Mouse (Mus musculus) liver, embryonic 13.5 days (tissue): ENCODE measurements at regions not wholly inside any gene's neighbourhood (a gene's known extent, or its start where the extent isn't known, plus 50 kb on each side); places are given as distances from the start of the nearest gene placed in this dataset.

Experiments used
- ATAC-seq: fragments of 200-750 bp; cut with Nextera tagmentation; 2 replicates; pipeline ENCODE4 v1.8.0; 2017; ENCODE audit warnings: low read depth, mild to moderate bottlenecking, moderate number of reproducible peaks, moderate library complexity
- DNase-seq: peaks from one replicate; pipeline ENCODE4 v3.0.0; 2022
- H3K27ac ChIP-seq: fragments of 300-500 bp; sonication (generic); 2 replicates; pipeline ENCODE4 v1.5.1; 2015; ENCODE audit warnings: moderate library complexity, mild to moderate bottlenecking, inconsistent platforms
- H3K27me3 ChIP-seq: fragments of 300-500 bp; sonication (generic); 2 replicates; pipeline ENCODE4 v1.6.1; 2015; ENCODE audit warnings: mild to moderate bottlenecking, inconsistent platforms
- H3K36me3 ChIP-seq: fragments of 300-500 bp; sonication (generic); 2 replicates; pipeline ENCODE4 v1.6.1; 2015; ENCODE audit warnings: mild to moderate bottlenecking, inconsistent platforms
- H3K4me1 ChIP-seq: fragments of 300-500 bp; sonication (generic); replicated peaks from 2 replicates; pipeline ENCODE4 v1.6.1; 2015; ENCODE audit warnings: inconsistent platforms
- H3K4me2 ChIP-seq: fragments of 300-500 bp; sonication (generic); 2 replicates; pipeline ENCODE4 v1.6.1; 2015; ENCODE audit warnings: inconsistent platforms, mild to moderate bottlenecking, moderate library complexity
- H3K4me3 ChIP-seq: fragments of 300-500 bp; sonication (generic); replicated peaks from 2 replicates; pipeline ENCODE4 v1.5.1; 2015; ENCODE audit warnings: mild to moderate bottlenecking, inconsistent platforms
- H3K9ac ChIP-seq: fragments of 300-500 bp; sonication (generic); 2 replicates; pipeline ENCODE4 v1.6.1; 2015; ENCODE audit warnings: mild to moderate bottlenecking, inconsistent platforms
- H3K9me3 ChIP-seq: fragments of 300-500 bp; sonication (generic); replicated peaks from 2 replicates; pipeline ENCODE4 v1.6.1; 2016; ENCODE audit warnings: inconsistent platforms
- WGBS: fragments of 180-500 bp; shearing (Covaris S2); methylation state at CpG from one replicate; pipeline ENCODE4 v1.1.7; 2015; ENCODE audit not compliant: insufficient replicate concordance; 5-methylcytosine and 5-hydroxymethylcytosine counted together

- ATAC-seq (peak; percentile 53), DNase-seq (peak; percentile 32)
- Histone ChIP-seq H3K9ac (peak overlapping the region; percentile 91), H3K4me1 (peaks cover 29% of the 10 kb centered on the region), H3K27ac (peak overlapping the region; percentile 85), H3K4me2 (peak overlapping the region; percentile 93), H3K36me3 (no peaks in the 10 kb centered on the region), H3K4me3 (peak overlapping the region; percentile 91), H3K27me3 (no peaks in the 10 kb centered on the region), H3K9me3 (no peaks in the 10 kb centered on the region)
- under 1% methylated on average over 82 of the region's 121 CpGs for WGBS
Observed at GRCm38 (mm10) chr15:68362081-68363057, 1861.7 kb upstream of the Lrrc6 start.

- ATAC-seq (no peak), DNase-seq (no peak)
- Histone ChIP-seq H3K4me1 (peaks cover 29% of the 10 kb centered on the region), H3K9ac (peak overlapping the region; percentile 91), H3K4me2 (peak overlapping the region; percentile 93), H3K27me3 (no peaks in the 10 kb centered on the region), H3K36me3 (no peaks in the 10 kb centered on the region), H3K4me3 (peak overlapping the region; percentile 91), H3K9me3 (no peaks in the 10 kb centered on the region), H3K27ac (peak overlapping the region; percentile 85)
- WGBS, result 27% methylated on average over 6 of the region's 6 CpGs
Observed at GRCm38 (mm10) chr15:68360956-68361908, 1860.5 kb upstream of the Lrrc6 start.

- 62% methylated on average over 3 of the region's 3 CpGs for WGBS
- no peaks in the 10 kb centered on the region for H3K36me3 ChIP-seq
- H3K4me3 ChIP-seq, result no peak overlapping the region
- no peak overlapping the region for H3K9ac ChIP-seq
- no peak overlapping the region for H3K27ac ChIP-seq
- no peaks in the 10 kb centered on the region for H3K9me3 ChIP-seq
- DNase-seq, result no peak
- no peak for ATAC-seq
- H3K4me1 ChIP-seq, result peaks cover 29% of the 10 kb centered on the region
- no peaks in the 10 kb centered on the region for H3K27me3 ChIP-seq
- H3K4me2 ChIP-seq, result no peak overlapping the region
Observed at GRCm38 (mm10) chr15:68359496-68359895, 1858.8 kb upstream of the Lrrc6 start.

- no peaks in the 10 kb centered on the region for H3K27me3 ChIP-seq
- ATAC-seq (no peak), DNase-seq (no peak)
- peaks cover 13% of the 10 kb centered on the region for H3K4me1 ChIP-seq
- no peaks in the 10 kb centered on the region for H3K36me3 ChIP-seq
- no peak overlapping the region for H3K4me3 ChIP-seq
- WGBS, result 48% methylated on average over 1 of the region's 1 CpGs
- no peak overlapping the region for H3K9ac ChIP-seq
- no peaks in the 10 kb centered on the region for H3K9me3 ChIP-seq
- no peak overlapping the region for H3K4me2 ChIP-seq
- no peak overlapping the region for H3K27ac ChIP-seq
Observed at GRCm38 (mm10) chr15:68355957-68356356, 1855.2 kb upstream of the Lrrc6 start.

- Histone ChIP-seq H3K9me3 (no peaks in the 10 kb centered on the region), H3K4me2 (no peak overlapping the region), H3K27me3 (no peaks in the 10 kb centered on the region), H3K9ac (no peak overlapping the region), H3K4me3 (no peak overlapping the region), H3K4me1 (no peaks in the 10 kb centered on the region), H3K27ac (no peak overlapping the region), H3K36me3 (0 out of 2 replicates have a peak, but pooled peaks cover 3% of the 10 kb centered on the region)
- ATAC-seq (no peak), DNase-seq (no peak)
- WGBS, result 76% methylated on average over 3 of the region's 3 CpGs
Observed at GRCm38 (mm10) chr15:68344652-68345051, 1843.9 kb upstream of the Lrrc6 start.

GRCm38 (mm10) chr15:68342542-68342941, 1841.8 kb upstream of the Lrrc6 start:
- no peak overlapping the region for H3K4me3 ChIP-seq

GRCm38 (mm10) chr15:68341056-68341455, 1840.3 kb upstream of the Lrrc6 start:
- Histone ChIP-seq H3K36me3 (0 out of 2 replicates have a peak, but pooled peaks cover 3% of the 10 kb centered on the region), H3K27ac (no peak overlapping the region), H3K4me3 (no peak overlapping the region), H3K4me1 (no peaks in the 10 kb centered on the region), H3K27me3 (no peaks in the 10 kb centered on the region), H3K9ac (no peak overlapping the region), H3K4me2 (no peak overlapping the region), H3K9me3 (no peaks in the 10 kb centered on the region)
- WGBS, result 75% methylated on average over 5 of the region's 5 CpGs
- no peak for DNase-seq
- ATAC-seq, result no peak

More at GRCm38 (mm10) chr15:68342542-68342941, 1841.8 kb upstream of the Lrrc6 start:
- DNase-seq (no peak), ATAC-seq (no peak)
- Histone ChIP-seq H3K36me3 (0 out of 2 replicates have a peak, but pooled peaks cover 3% of the 10 kb centered on the region), H3K9me3 (no peaks in the 10 kb centered on the region), H3K4me2 (no peak overlapping the region), H3K4me1 (no peaks in the 10 kb centered on the region), H3K9ac (no peak overlapping the region), H3K27ac (no peak overlapping the region), H3K27me3 (no peaks in the 10 kb centered on the region)
- 81% methylated on average over 1 of the region's 1 CpGs for WGBS

- Histone ChIP-seq H3K27ac (no peak overlapping the region), H3K9ac (no peak overlapping the region), H3K36me3 (0 out of 2 replicates have a peak, but pooled peaks cover 3% of the 10 kb centered on the region), H3K4me3 (no peak overlapping the region), H3K4me1 (no peaks in the 10 kb centered on the region), H3K4me2 (no peak overlapping the region), H3K27me3 (no peaks in the 10 kb centered on the region), H3K9me3 (no peaks in the 10 kb centered on the region)
- WGBS, result 86% methylated on average over 2 of the region's 2 CpGs
- no peak for ATAC-seq
- DNase-seq, result no peak
Observed at GRCm38 (mm10) chr15:68337264-68337663, 1836.6 kb upstream of the Lrrc6 start.

- no peak for ATAC-seq
Observed at GRCm38 (mm10) chr15:68335837-68336236, 1835.1 kb upstream of the Lrrc6 start.

GRCm38 (mm10) chr15:68316116-68316515, 1815.4 kb upstream of the Lrrc6 start:
- Histone ChIP-seq H3K9ac (no peak overlapping the region), H3K4me1 (no peaks in the 10 kb centered on the region), H3K36me3 (no peaks in the 10 kb centered on the region), H3K27ac (no peak overlapping the region), H3K4me2 (no peak overlapping the region), H3K9me3 (no peaks in the 10 kb centered on the region), H3K4me3 (no peak overlapping the region), H3K27me3 (no peaks in the 10 kb centered on the region)
- WGBS, result 62% methylated on average over 1 of the region's 1 CpGs
- DNase-seq (no peak), ATAC-seq (no peak)

More at GRCm38 (mm10) chr15:68335837-68336236, 1835.1 kb upstream of the Lrrc6 start:
- H3K36me3 ChIP-seq, result 0 out of 2 replicates have a peak, but pooled peaks cover under 1% of the 10 kb centered on the region
- no peak overlapping the region for H3K27ac ChIP-seq
- H3K4me3 ChIP-seq, result no peak overlapping the region
- no peak overlapping the region for H3K9ac ChIP-seq
- no peaks in the 10 kb centered on the region for H3K9me3 ChIP-seq
- no peak overlapping the region for H3K4me2 ChIP-seq
- no peaks in the 10 kb centered on the region for H3K4me1 ChIP-seq
- no peak for DNase-seq
- H3K27me3 ChIP-seq, result no peaks in the 10 kb centered on the region
